Comparison of ENCODE assay signal across 13 mouse cellular contexts in the genomic region with DNA sequence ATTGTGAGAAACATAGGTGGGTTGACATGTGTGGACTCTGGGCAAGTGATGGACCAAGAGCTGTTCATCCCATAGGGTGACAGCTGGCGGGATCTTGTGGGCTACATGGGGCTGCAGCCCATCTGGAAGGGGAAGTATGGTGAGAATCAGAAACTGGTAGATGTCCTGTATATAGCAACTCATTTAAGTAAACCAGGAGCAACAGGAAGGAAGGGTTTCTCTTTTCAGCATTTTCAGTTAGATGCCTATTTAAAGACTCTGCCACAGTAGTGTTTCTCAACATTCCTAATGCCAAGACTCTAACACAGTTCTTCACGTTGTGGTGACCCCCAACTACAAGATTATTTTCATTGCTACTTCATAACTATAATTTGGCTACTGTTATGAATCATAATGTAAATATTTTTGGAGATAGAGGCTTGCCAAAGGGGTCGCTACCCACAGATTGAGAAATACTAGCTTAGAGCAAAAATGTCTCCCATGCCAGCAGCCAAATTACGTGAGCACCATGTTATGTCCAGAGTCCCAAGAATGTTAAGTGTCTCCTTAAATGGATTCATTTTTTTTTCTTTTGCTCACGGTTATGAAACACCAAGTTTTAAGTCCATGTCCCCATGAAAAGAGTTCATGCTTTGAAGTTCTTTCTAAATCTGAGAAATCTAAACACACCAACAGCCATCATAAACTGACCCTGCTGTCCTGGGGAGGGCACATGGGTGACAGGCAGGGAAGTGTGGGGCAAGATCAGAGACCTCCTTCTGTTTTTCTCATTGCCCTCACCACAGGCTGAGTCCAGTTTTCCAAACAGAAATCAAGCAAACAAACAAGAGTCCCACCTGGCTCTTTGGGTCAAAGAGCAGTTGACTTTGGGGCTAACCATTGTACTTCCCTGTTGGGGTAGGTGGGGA.
A peak's percentile ranks its signal among the peaks of the same experiment; 100 is the strongest.
DNase-seq lines count a peak whose midpoint lies in the region; ATAC-seq and TF ChIP-seq lines count a peak whose summit lies in the region.
"Had no signal": no experiment of that assay in that cellular context is flagged by ENCODE, and none has a peak within 500 bp of the region (broad histone marks: within the 10 kb centered on the region; RNA-seq: fewer than 3 reads in every experiment).

No protein-coding gene starts in this region.

- TF ChIP-seq CTCF in lung, adult 2 months (IDR thresholded peaks at IDR 0.05; ENCODE audit: insufficient read depth, low read length), result no peak
- TF ChIP-seq CTCF in small intestine, adult 2 months (IDR thresholded peaks at IDR 0.05; ENCODE audit: extremely low read depth, insufficient read length, insufficient replicate concordance, low read depth, low read length), result no peak

- no peak overlapping the region for H3K4me3 ChIP-seq in kidney, embryonic 15.5 days (replicated peaks)
- H3K4me3 ChIP-seq in lung, adult 2 months (replicated peaks; ENCODE audit: extremely low read depth, low read depth, low read length), result no peak overlapping the region
- H3K4me3 ChIP-seq in small intestine, adult 2 months (ENCODE audit: low read depth, low read length), result no peak overlapping the region
- H3K4me3 ChIP-seq: midbrain, embryonic 15.5 days had no signal

- no peak overlapping the region for H3K9ac ChIP-seq in kidney, embryonic 15.5 days
- H3K9ac ChIP-seq: midbrain, embryonic 15.5 days had no signal

- H3K36me3 ChIP-seq in kidney, embryonic 15.5 days, result no peaks in the 10 kb centered on the region
- no peaks in the 10 kb centered on the region for H3K36me3 ChIP-seq in small intestine, adult 2 months (ENCODE audit: control insufficient read depth, insufficient read depth, low read length)
- H3K36me3 ChIP-seq: midbrain, embryonic 15.5 days had no signal

- TF ChIP-seq POLR2A in lung, adult 2 months (IDR thresholded peaks at IDR 0.05; ENCODE audit: borderline replicate concordance, extremely low read depth, low read depth, low read length), result no peak
- no peak for TF ChIP-seq POLR2A in small intestine, adult 2 months (IDR thresholded peaks at IDR 0.05; ENCODE audit: low read depth, low read length)

- no peaks in the 10 kb centered on the region for H3K27me3 ChIP-seq in kidney, embryonic 15.5 days
- no peaks in the 10 kb centered on the region for H3K27me3 ChIP-seq in small intestine, adult 2 months (ENCODE audit: control insufficient read depth, insufficient read depth, low read length)
- H3K27me3 ChIP-seq: midbrain, embryonic 15.5 days had no signal

- peak overlapping the region; percentile 73 for H3K27ac ChIP-seq in kidney, embryonic 15.5 days
- H3K27ac ChIP-seq in small intestine, adult 2 months (ENCODE audit: insufficient read depth, low read depth, low read length), result peak overlapping the region; percentile 31; the same call in 1 of the 2 replicates
- H3K27ac ChIP-seq: hindbrain, postnatal 0 days; midbrain, embryonic 15.5 days had no signal

- DNase-seq in kidney, adult 8-10 months, result no peak
- peak; percentile 33 for DNase-seq in lung, adult 2 months
- no peak for DNase-seq in testis, postnatal 14 days (ENCODE audit: low spot score)
- no peak for DNase-seq in ovary, postnatal 36 days (ENCODE audit: low spot score)
- DNase-seq: adrenal gland, adult 2 months; cerebellum, adult 2 months; spleen, adult 18-20 months; thymus, postnatal 25 days had no signal

- no peaks in the 10 kb centered on the region for H3K9me3 ChIP-seq in kidney, embryonic 15.5 days (replicated peaks)
- H3K9me3 ChIP-seq: midbrain, embryonic 15.5 days had no signal

- H3K4me1 ChIP-seq in kidney, embryonic 15.5 days, result peaks cover 7% of the 10 kb centered on the region
- H3K4me1 ChIP-seq in lung, adult 2 months (ENCODE audit: control insufficient read depth, insufficient read depth, low read length), result peaks cover 13% of the 10 kb centered on the region
- peaks cover 9% of the 10 kb centered on the region for H3K4me1 ChIP-seq in small intestine, adult 2 months (ENCODE audit: control insufficient read depth, insufficient read depth, insufficient read length, low read length)
- H3K4me1 ChIP-seq: midbrain, embryonic 15.5 days had no signal

- no peak for ATAC-seq in kidney, embryonic 15.5 days (replicated peaks; ENCODE audit: low FRiP score)
- ATAC-seq in common myeloid progenitor, adult 5-6 weeks (replicated peaks; ENCODE audit: low read depth, poor library complexity, severe bottlenecking), result peak; percentile 71
- ATAC-seq: hindbrain, postnatal 0 days; midbrain, embryonic 15.5 days had no signal

- 81% methylated on average over 5 of the region's 5 CpGs for WGBS in kidney, embryonic 15.5 days
- 41% methylated on average over 5 of the region's 5 CpGs for WGBS in lung, adult 2 months
- WGBS in small intestine, adult 2 months, result 65% methylated on average over 5 of the region's 5 CpGs

- H3K4me2 ChIP-seq in kidney, embryonic 15.5 days, result no peak overlapping the region
- H3K4me2 ChIP-seq: midbrain, embryonic 15.5 days had no signal
